Mouse (Mus musculus): ENCODE data around the gene Ppm1a. TPM values are rescaled to one million over a fixed set of nuclear protein-coding genes. Genes with fewer than 3 reads are reported as not detected.

Gene Ppm1a
- total and polyA plus RNA-seq, 2 experiments from 2014 or later: 49.0 to 119 TPM

- ATAC-seq (ENCODE audit: insufficient read depth, low read depth) (peak; percentile 83), DNase-seq (ENCODE audit: low spot score) (peak; percentile 58)
- WGBS: 31% methylated on average over 2 of the region's 2 CpGs
- Histone ChIP-seq H3K4me1 (ENCODE audit: control insufficient read depth, insufficient read depth) (peaks cover 7% of the 10 kb centered on the region), H3K36me3 (replicated peaks; ENCODE audit: control insufficient read depth, insufficient read depth, low read length) (no peaks in the 10 kb centered on the region), H3K4me2 (ENCODE audit: low read depth, low read length) (no peak overlapping the region), H3K27ac (ENCODE audit: low read depth) (peak overlapping the region; percentile 57), H3K4me3 (ENCODE audit: low read depth, low read length) (no peak overlapping the region), H3K9ac (replicated peaks; ENCODE audit: low read depth, low read length) (no peak overlapping the region), H3K27me3 (ENCODE audit: control insufficient read depth, insufficient read depth, low read length) (no peaks in the 10 kb centered on the region), H3K9me3 (replicated peaks; ENCODE audit: control insufficient read depth, low read length) (no peaks in the 10 kb centered on the region)
- TF ChIP-seq EP300 (IDR thresholded peaks at IDR 0.05; ENCODE audit: low read depth) (no peak), CTCF (IDR thresholded peaks at IDR 0.05; ENCODE audit: low read depth) (no peak)
Measured at GRCm38 (mm10) chr12:72750606-72751005, 6.6 kb upstream of the Ppm1a start.

- no peak for TF ChIP-seq CTCF (IDR thresholded peaks at IDR 0.05; ENCODE audit: low read depth)
- DNase-seq (ENCODE audit: low spot score) (no peak), ATAC-seq (ENCODE audit: insufficient read depth, low read depth) (no peak)
- Histone ChIP-seq H3K9me3 (replicated peaks; ENCODE audit: control insufficient read depth, low read length) (no peaks in the 10 kb centered on the region), H3K4me1 (ENCODE audit: control insufficient read depth, insufficient read depth) (peaks cover 4% of the 10 kb centered on the region), H3K36me3 (replicated peaks; ENCODE audit: control insufficient read depth, insufficient read depth, low read length) (no peaks in the 10 kb centered on the region), H3K27me3 (ENCODE audit: control insufficient read depth, insufficient read depth, low read length) (no peaks in the 10 kb centered on the region), H3K27ac (ENCODE audit: low read depth) (no peak overlapping the region), H3K9ac (replicated peaks; ENCODE audit: low read depth, low read length) (no peak overlapping the region), H3K4me2 (ENCODE audit: low read depth, low read length) (no peak overlapping the region), H3K4me3 (ENCODE audit: low read depth, low read length) (no peak overlapping the region)
- WGBS: 33% methylated on average over 1 of the region's 1 CpGs
Measured at GRCm38 (mm10) chr12:72757596-72757995, 341 bp downstream of the Ppm1a start.

- Histone ChIP-seq H3K4me1 (ENCODE audit: control insufficient read depth, insufficient read depth) (peaks cover 15% of the 10 kb centered on the region), H3K27me3 (ENCODE audit: control insufficient read depth, insufficient read depth, low read length) (no peaks in the 10 kb centered on the region), H3K9ac (replicated peaks; ENCODE audit: low read depth, low read length) (0 out of 2 replicates have a peak overlapping the region, but pooled peaks have one; percentile 52), H3K4me3 (ENCODE audit: low read depth, low read length) (peak overlapping the region; percentile 95), H3K27ac (ENCODE audit: low read depth) (peak overlapping the region; percentile 99), H3K4me2 (ENCODE audit: low read depth, low read length) (peak overlapping the region; percentile 88), H3K9me3 (replicated peaks; ENCODE audit: control insufficient read depth, low read length) (no peaks in the 10 kb centered on the region), H3K36me3 (replicated peaks; ENCODE audit: control insufficient read depth, insufficient read depth, low read length) (no peaks in the 10 kb centered on the region)
- DNase-seq (ENCODE audit: low spot score): no peak
- 16% methylated on average over 7 of the region's 7 CpGs for WGBS
- TF ChIP-seq EP300 (IDR thresholded peaks at IDR 0.05; ENCODE audit: low read depth) (no peak), CTCF (IDR thresholded peaks at IDR 0.05; ENCODE audit: low read depth) (no peak)
- no peak for ATAC-seq (ENCODE audit: insufficient read depth, low read depth)
Measured at GRCm38 (mm10) chr12:72759956-72760355, 2.7 kb downstream of the Ppm1a start.

GRCm38 (mm10) chr12:72760376-72761229 is 3.3 kb downstream of the Ppm1a start:
- Histone ChIP-seq H3K4me1 (ENCODE audit: control insufficient read depth, insufficient read depth) (peaks cover 15% of the 10 kb centered on the region), H3K27me3 (ENCODE audit: control insufficient read depth, insufficient read depth, low read length) (no peaks in the 10 kb centered on the region), H3K27ac (ENCODE audit: low read depth) (peak overlapping the region; percentile 99), H3K9ac (replicated peaks; ENCODE audit: low read depth, low read length) (peak overlapping the region; percentile 100), H3K4me2 (ENCODE audit: low read depth, low read length) (peak overlapping the region; percentile 88), H3K9me3 (replicated peaks; ENCODE audit: control insufficient read depth, low read length) (no peaks in the 10 kb centered on the region), H3K4me3 (ENCODE audit: low read depth, low read length) (peak overlapping the region; percentile 95), H3K36me3 (replicated peaks; ENCODE audit: control insufficient read depth, insufficient read depth, low read length) (no peaks in the 10 kb centered on the region)
- TF ChIP-seq EP300 (IDR thresholded peaks at IDR 0.05; ENCODE audit: low read depth) (peak; percentile 73), CTCF (IDR thresholded peaks at IDR 0.05; ENCODE audit: low read depth) (no peak)
- peak; percentile 94 for ATAC-seq (ENCODE audit: insufficient read depth, low read depth)
- peak; percentile 93 for DNase-seq (ENCODE audit: low spot score)
- WGBS: under 1% methylated on average over 62 of the region's 78 CpGs

- no peaks in the 10 kb centered on the region for H3K9me3 ChIP-seq (replicated peaks; ENCODE audit: control insufficient read depth, low read length)
- H3K4me3 ChIP-seq (ENCODE audit: low read depth, low read length): peak overlapping the region; percentile 95
- H3K27ac ChIP-seq (ENCODE audit: low read depth): peak overlapping the region; percentile 99
- TF ChIP-seq EP300 (IDR thresholded peaks at IDR 0.05; ENCODE audit: low read depth): no peak
- TF ChIP-seq CTCF (IDR thresholded peaks at IDR 0.05; ENCODE audit: low read depth): no peak
- peaks cover 15% of the 10 kb centered on the region for H3K4me1 ChIP-seq (ENCODE audit: control insufficient read depth, insufficient read depth)
- peak; percentile 51 for ATAC-seq (ENCODE audit: insufficient read depth, low read depth)
- no peaks in the 10 kb centered on the region for H3K27me3 ChIP-seq (ENCODE audit: control insufficient read depth, insufficient read depth, low read length)
- 0% methylated on average over 24 of the region's 71 CpGs for WGBS
- peak overlapping the region; percentile 100 for H3K9ac ChIP-seq (replicated peaks; ENCODE audit: low read depth, low read length)
- DNase-seq (ENCODE audit: low spot score): no peak
- peak overlapping the region; percentile 80 for H3K4me2 ChIP-seq (ENCODE audit: low read depth, low read length)
- no peaks in the 10 kb centered on the region for H3K36me3 ChIP-seq (replicated peaks; ENCODE audit: control insufficient read depth, insufficient read depth, low read length)
Measured at GRCm38 (mm10) chr12:72761230-72761648, 4.0 kb downstream of the Ppm1a start.

All from heart, postnatal 0 days (tissue).